Mouse (Mus musculus) central nervous system, embryonic 18 days (tissue): Measurements from ENCODE around the gene Nadsyn1. TPM values are rescaled to one million over a fixed set of nuclear protein-coding genes. Genes with fewer than 3 reads are reported as not detected.

Experiments used
- polyA plus RNA-seq: library from polyadenylated mRNA; depleted of rRNA; stranded (reverse); fragments of >200 nt; gene quantifications from 2 replicates; pipeline ENCODE4 v1.2.3, GENCODE M21; 2012; rRNA removed

The Nadsyn1 gene
- 8.5 and 10.3 TPM in 2 replicates for polyA plus RNA-seq

DNA sequence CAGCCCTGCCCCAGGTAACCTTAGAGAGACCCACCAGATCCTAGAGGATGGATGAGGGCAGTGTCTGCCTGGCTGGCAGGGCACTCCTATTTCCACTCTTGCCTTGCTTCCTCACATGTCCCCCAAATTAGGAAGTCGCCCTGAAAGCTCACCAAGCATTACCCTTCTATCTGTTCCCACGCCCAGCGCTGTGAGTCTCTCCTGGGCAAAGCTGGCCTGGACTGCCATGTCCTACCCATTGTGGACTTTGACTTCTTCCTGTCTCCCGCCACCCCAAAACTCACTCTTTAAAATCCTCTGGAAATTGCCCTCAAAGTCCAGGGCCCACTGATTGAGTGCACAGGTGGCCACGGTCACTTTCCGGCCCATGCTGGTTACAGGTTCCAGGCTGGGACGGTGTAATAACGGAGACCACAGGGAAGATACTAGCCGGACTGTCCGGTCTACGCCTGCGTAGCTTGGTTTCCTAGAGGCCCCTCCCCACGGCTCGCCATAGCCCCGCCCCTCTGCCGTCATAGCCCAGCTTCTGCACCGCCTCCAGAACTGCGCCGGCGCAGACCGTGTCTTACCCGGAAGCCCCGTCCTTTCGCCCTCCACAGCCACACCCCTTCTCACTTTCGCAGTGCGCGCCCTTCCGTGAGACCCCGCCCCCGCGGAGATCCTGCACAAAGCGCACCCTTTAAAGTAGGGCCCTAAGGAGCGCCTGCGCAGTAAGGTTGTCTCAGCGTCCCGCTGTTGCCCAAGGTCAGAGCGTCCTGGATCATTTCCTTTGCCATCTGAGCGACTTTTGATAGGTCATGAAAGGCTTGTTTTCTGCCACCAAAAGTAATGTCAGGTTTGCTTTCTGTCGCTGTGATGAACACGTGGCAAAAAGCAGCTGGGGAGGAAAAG is at the start of gene Nadsyn1, which contains the start of gene Dhcr7:
Gene Nadsyn1 (minus strand): TSS at position 475 of the 891 bp plus-strand sequence.
Gene Dhcr7 (plus strand): TSS at position 771 of the 891 bp plus-strand sequence.

DNA sequence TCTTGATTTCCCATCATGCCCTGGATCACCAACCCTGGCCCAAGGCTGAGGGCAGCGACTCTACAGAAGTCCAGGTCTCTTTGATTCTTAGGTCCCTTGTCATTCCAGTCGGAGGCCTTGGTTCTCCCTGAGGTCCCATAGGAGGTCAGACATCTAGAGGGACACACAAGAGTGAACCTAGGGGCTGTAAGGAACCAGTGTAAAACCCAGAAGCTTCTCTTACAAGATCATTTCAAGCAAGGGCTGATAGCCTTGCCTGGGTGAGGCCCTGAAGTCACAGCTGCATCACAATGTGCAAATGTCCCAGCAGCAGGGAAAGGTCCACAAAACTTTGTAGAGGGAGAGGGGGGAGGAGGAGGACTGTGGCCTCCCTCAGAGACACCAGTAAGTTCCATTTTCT is 43.9 kb upstream of the Nadsyn1 start, which contains the start of gene Gm498:
Gene Gm498 (plus strand): TSS at position 301 of the 400 bp plus-strand sequence.

DNA sequence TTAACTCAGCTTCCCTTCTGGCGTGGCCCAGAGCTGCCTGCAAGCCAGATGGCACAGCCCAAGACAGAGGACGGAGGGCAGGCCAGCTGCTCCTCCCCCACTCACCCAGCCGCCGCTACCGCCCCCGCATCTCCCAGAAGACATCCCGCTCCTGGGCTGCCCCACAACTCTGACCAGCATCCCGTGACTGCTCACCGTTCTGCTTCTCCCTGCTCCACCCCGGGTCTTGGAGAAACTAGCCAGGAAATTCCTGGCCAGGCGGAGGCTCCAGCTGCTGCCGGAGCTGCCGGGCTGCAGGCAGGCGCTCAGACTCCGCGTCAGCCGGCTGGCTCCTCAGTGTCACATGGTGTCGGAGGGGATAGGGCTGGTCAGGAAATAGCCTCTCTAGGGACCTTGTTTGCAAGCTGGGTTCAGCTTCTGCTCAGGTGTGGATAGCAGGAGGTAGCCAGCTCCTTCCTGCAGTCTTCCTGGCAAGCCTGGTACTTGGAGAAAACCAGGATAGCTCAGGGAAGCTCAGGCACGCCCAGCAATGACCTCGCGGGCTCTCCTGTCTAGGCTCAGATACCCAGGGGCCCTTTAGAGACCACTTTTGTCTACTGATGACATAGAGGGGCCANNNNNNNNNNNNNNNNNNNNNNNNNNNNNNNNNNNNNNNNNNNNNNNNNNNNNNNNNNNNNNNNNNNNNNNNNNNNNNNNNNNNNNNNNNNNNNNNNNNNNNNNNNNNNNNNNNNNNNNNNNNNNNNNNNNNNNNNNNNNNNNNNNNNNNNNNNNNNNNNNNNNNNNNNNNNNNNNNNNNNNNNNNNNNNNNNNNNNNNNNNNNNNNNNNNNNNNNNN is 38.4 kb downstream of the Nadsyn1 start, which contains the start of gene Mrgpre:
Gene Mrgpre (minus strand): TSS at position 505 of the 834 bp plus-strand sequence.

DNA sequence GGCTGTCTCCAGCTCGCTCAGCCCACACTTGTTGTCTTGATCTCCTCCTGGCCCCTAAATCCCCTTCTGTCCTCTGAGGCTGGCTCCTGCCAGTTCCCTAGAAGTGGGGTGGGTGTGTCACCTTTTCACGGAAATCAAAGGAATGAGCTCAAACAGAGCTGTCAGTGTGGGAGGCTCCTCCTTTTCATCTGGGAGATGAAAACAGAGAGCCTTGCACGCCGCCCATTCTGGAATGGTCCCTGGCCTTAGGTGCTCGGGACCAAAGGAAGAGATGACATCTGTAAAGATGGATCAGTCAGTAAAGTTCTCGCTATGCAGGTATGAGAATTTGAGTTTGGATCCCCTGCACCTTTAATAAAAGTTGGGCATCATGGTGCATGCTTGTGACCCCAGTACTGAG is 55.8 kb downstream of the Nadsyn1 start, which contains the start of gene Mrgprg:
Gene Mrgprg (minus strand): TSS at position 101 of the 400 bp plus-strand sequence.

DNA sequence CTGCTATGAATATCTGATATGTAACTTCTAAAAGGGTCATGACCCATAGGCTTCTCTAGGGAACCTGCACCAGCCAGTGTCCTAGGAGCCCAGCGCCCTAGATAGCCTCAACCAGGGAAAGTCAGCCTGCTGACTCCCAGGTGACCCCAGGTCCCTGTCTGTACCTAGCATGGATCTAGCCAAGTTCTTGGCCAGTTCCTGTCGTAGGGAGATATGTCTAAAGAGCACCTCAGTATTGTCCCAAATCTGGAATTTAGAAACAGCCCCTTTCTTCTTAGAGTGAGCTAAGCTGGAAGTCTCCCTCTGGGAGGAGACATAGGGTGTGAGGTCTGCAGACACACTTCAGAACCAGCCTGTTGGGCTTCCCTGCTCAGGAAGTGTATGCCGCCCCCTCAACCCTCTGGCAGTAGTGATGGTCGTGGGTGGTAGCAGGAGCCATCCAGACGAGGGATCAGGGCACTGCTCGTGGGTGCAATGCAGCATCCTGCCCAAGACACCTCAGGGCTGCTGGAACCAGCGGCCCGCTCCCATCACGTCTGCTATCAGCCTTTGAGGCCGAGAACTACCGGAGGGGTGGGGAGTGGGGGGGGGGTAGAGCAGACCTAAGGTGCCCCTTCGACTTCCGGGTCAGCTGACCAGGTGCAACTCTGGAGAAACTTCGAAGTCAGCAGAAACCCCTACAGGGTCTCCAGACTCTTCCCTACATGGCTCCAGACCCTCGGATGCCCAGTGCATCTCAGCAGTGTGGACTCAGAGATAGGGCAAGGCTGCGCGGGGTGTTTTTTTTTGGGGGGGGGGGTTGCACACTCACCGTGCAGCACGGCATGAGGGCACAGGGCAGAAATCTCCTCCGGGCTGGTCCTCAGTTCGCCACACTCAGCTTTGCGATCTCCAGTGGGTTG is 66.3 kb downstream of the Nadsyn1 start, which contains the start of gene Osbpl5:
Gene Osbpl5 (minus strand): TSS at position 861 of the 902 bp plus-strand sequence.

Other genes starting within 250 kb of the Nadsyn1 start
- gene Cars, start 222.8 kb downstream of the Nadsyn1 start, polyA plus RNA-seq = 48.1 and 49.1 TPM in 2 replicates
- gene Tnfrsf26, start 194.1 kb downstream of the Nadsyn1 start, polyA plus RNA-seq = 0.17 and 0.26 TPM in 2 replicates
- 4.9 and 6.7 TPM in 2 replicates for gene Tnfrsf22, start 173.2 kb downstream of the Nadsyn1 start, polyA plus RNA-seq
- gene Tnfrsf23, start 137.0 kb downstream of the Nadsyn1 start, polyA plus RNA-seq = 3.5 and 4.1 TPM in 2 replicates
- 59.2 and 60.0 TPM in 2 replicates for gene Osbpl5, start 65.9 kb downstream of the Nadsyn1 start, polyA plus RNA-seq
- gene Mrgprg, start 55.9 kb downstream of the Nadsyn1 start, polyA plus RNA-seq = not detected in 2 replicates
- gene Mrgpre, start 38.3 kb downstream of the Nadsyn1 start, polyA plus RNA-seq = 9.9 and 10.1 TPM in 2 replicates
- gene Dhcr7, start 296 bp upstream of the Nadsyn1 start, polyA plus RNA-seq = 128 TPM in 2 replicates
- not detected in 2 replicates for gene Gm498, start 44.0 kb upstream of the Nadsyn1 start, polyA plus RNA-seq
- gene Shank2, start 179.1 kb upstream of the Nadsyn1 start, polyA plus RNA-seq = 28.9 and 33.0 TPM in 2 replicates